Mouse (Mus musculus): Measurements from ENCODE around the gene Ikzf4.

- no peak for TF ChIP-seq CTCF (IDR thresholded peaks at IDR 0.05; ENCODE audit: borderline replicate concordance, insufficient read depth, low read depth, low read length)
- TF ChIP-seq POLR2A (IDR thresholded peaks at IDR 0.05; ENCODE audit: borderline replicate concordance, insufficient read depth, low read length): no peak
These were observed 43.2 kb downstream of the Ikzf4 start for GRCm38 (mm10) chr10:128602470-128603128.

All from cerebellum, adult 2 months (tissue).